Mouse (Mus musculus) spleen, adult 2 months (tissue): ENCODE measurements around the gene Ninj1.

Source experiments
- CTCF ChIP-seq: fragments of 200-500 bp; IDR thresholded peaks from 2 replicates; pipeline ENCODE4 v1.5.1; 2011; ENCODE audit warnings: mild to moderate bottlenecking, inconsistent platforms; ENCODE audit not compliant: insufficient read depth, insufficient read length, insufficient replicate concordance; ENCODE audit errors: extremely low read depth
- POLR2A ChIP-seq: fragments of 200-500 bp; IDR thresholded peaks from 2 replicates; pipeline ENCODE4 v1.6.1; 2011; ENCODE audit warnings: low read depth, low read length, inconsistent platforms

GRCm38 (mm10) chr13:49215504-49216219 is 28.4 kb downstream of the Ninj1 start, which contains the start of gene Card19:
- TF ChIP-seq CTCF (no peak), POLR2A (peak; percentile 69)
